Comparison of ENCODE assay signal across 27 mouse cellular contexts in genomic region chr6:17505530-17505929, GRCm38 (mm10). TPM values are rescaled to one million over a fixed set of nuclear protein-coding genes. Genes with fewer than 3 reads are reported as not detected.
"Had no signal": no experiment of that assay in that cellular context is flagged by ENCODE, and none has a peak within 500 bp of the region (broad histone marks: within the 10 kb centered on the region; RNA-seq: fewer than 3 reads in every experiment).

No protein-coding gene starts in this region.

- H3K27me3 ChIP-seq: embryonic facial prominence, embryonic 12.5 days; embryonic facial prominence, embryonic 13.5 days; embryonic facial prominence, embryonic 15.5 days; forebrain, embryonic 12.5 days; forebrain, embryonic 13.5 days; forebrain, embryonic 15.5 days had no signal

- H3K4me2 ChIP-seq: embryonic facial prominence, embryonic 12.5 days; embryonic facial prominence, embryonic 13.5 days; embryonic facial prominence, embryonic 15.5 days; forebrain, embryonic 12.5 days; forebrain, embryonic 13.5 days; forebrain, embryonic 15.5 days had no signal

- DNase-seq: cerebellum, adult 9-11 months; cerebellum, postnatal 10 days; cerebellum, postnatal 14 days; cerebellum, postnatal 25 days; cerebellum, postnatal 36 days; embryo, embryonic 11 days; forebrain, postnatal 0 days; gastrocnemius, adult 2 months; gastrocnemius, postnatal 10 days; gastrocnemius, postnatal 14 days; gastrocnemius, postnatal 25 days; gastrocnemius, postnatal 36 days; heart, adult 11 months; heart, adult 18-20 months; heart, adult 2 months had no signal

- H3K4me1 ChIP-seq: embryonic facial prominence, embryonic 12.5 days; embryonic facial prominence, embryonic 13.5 days; embryonic facial prominence, embryonic 15.5 days; forebrain, embryonic 10.5 days; forebrain, embryonic 12.5 days; forebrain, embryonic 13.5 days; forebrain, embryonic 15.5 days had no signal

- H3K4me3 ChIP-seq: embryonic facial prominence, embryonic 10.5 days; embryonic facial prominence, embryonic 12.5 days; embryonic facial prominence, embryonic 13.5 days; embryonic facial prominence, embryonic 15.5 days; erythroblast, embryonic 14.5 days; forebrain, embryonic 10.5 days; forebrain, embryonic 12.5 days; forebrain, embryonic 13.5 days; forebrain, embryonic 15.5 days; gastrocnemius, adult 2 months; heart, adult 2 months; heart, embryonic 10.5 days had no signal

- H3K9me3 ChIP-seq: embryonic facial prominence, embryonic 10.5 days; embryonic facial prominence, embryonic 12.5 days; embryonic facial prominence, embryonic 13.5 days; embryonic facial prominence, embryonic 15.5 days; forebrain, embryonic 10.5 days; forebrain, embryonic 12.5 days; forebrain, embryonic 13.5 days; forebrain, embryonic 15.5 days; heart, embryonic 10.5 days had no signal

- ATAC-seq: forebrain, embryonic 13.5 days; forebrain, embryonic 14.5 days; forebrain, embryonic 15.5 days; forebrain, embryonic 16.5 days; forebrain, postnatal 0 days had no signal

- H3K36me3 ChIP-seq: embryonic facial prominence, embryonic 10.5 days; embryonic facial prominence, embryonic 12.5 days; embryonic facial prominence, embryonic 13.5 days; embryonic facial prominence, embryonic 15.5 days; forebrain, embryonic 10.5 days; forebrain, embryonic 12.5 days; forebrain, embryonic 15.5 days; heart, embryonic 10.5 days had no signal

- H3K9ac ChIP-seq: embryonic facial prominence, embryonic 12.5 days; embryonic facial prominence, embryonic 13.5 days; embryonic facial prominence, embryonic 15.5 days; forebrain, embryonic 12.5 days; forebrain, embryonic 13.5 days; forebrain, embryonic 15.5 days; forebrain, postnatal 0 days had no signal

- H3K27ac ChIP-seq: embryonic facial prominence, embryonic 10.5 days; embryonic facial prominence, embryonic 12.5 days; embryonic facial prominence, embryonic 13.5 days; embryonic facial prominence, embryonic 15.5 days; forebrain, embryonic 10.5 days; forebrain, embryonic 12.5 days; forebrain, embryonic 13.5 days; forebrain, embryonic 15.5 days; gastrocnemius, adult 2 months; heart, adult 2 months; heart, embryonic 10.5 days had no signal

RNA-seq across cellular contexts. Expression of gene Met, which starts 41.9 kb away (rescaled TPM):
- polyA plus RNA-seq: erythroblast, embryonic 14.5 days had no signal
